Mouse (Mus musculus) C2C12 (cell line): ENCODE data around the gene 1700025G04Rik. TPM values are rescaled to one million over a fixed set of nuclear protein-coding genes. Genes with fewer than 3 reads are reported as not detected.

Experiments used
- H3K27me3 ChIP-seq: one replicate; pipeline ENCODE4 v1.6.1; 2011; ENCODE audit not compliant: control insufficient read depth, insufficient read depth, insufficient read length
- H3K36me3 ChIP-seq: one replicate; pipeline ENCODE4 v1.6.1; 2011; ENCODE audit not compliant: control insufficient read depth, insufficient read depth
- H3K4me3 ChIP-seq: one replicate; pipeline ENCODE4 v1.5.1; 2011; ENCODE audit warnings: mild to moderate bottlenecking, control low read depth; ENCODE audit not compliant: poor library complexity, insufficient read depth, severe bottlenecking
- H3K79me2 ChIP-seq: one replicate; pipeline ENCODE4 v1.6.1; 2011; ENCODE audit not compliant: control insufficient read depth, insufficient read depth
- H3K79me3 ChIP-seq: one replicate; pipeline ENCODE4 v1.6.1; 2011; ENCODE audit warnings: low read depth, control low read depth
- H3ac ChIP-seq: one replicate; pipeline ENCODE3; 2011; ENCODE audit warnings: low read depth; ENCODE audit not compliant: control insufficient read depth, insufficient read length
- CEBPB ChIP-seq: IDR thresholded peaks from one replicate; pipeline ENCODE4 v1.6.1; 2011; ENCODE audit warnings: low read depth, mild to moderate bottlenecking, control low read depth, moderate library complexity
- CTCF ChIP-seq: IDR thresholded peaks from one replicate; pipeline ENCODE4 v1.5.1; 2011; ENCODE audit not compliant: control insufficient read depth, insufficient read depth, insufficient read length
- FOSL1 ChIP-seq: IDR thresholded peaks from one replicate; pipeline ENCODE4 v1.8.0; 2011; ENCODE audit warnings: mild to moderate bottlenecking, low read length; ENCODE audit not compliant: poor library complexity, insufficient read depth, severe bottlenecking
- MAX ChIP-seq: IDR thresholded peaks from one replicate; pipeline ENCODE4 v1.6.1; 2011; ENCODE audit warnings: mild to moderate bottlenecking, control low read depth
- MYOD1 ChIP-seq: IDR thresholded peaks from one replicate; pipeline ENCODE4 v1.6.1; 2011; ENCODE audit warnings: low read depth; ENCODE audit not compliant: control insufficient read depth, insufficient read length
- MYOG ChIP-seq: IDR thresholded peaks from one replicate; pipeline ENCODE4 v1.6.1; 2011; ENCODE audit not compliant: control insufficient read depth, insufficient read length; ENCODE audit errors: extremely low read depth
- USF1 ChIP-seq: IDR thresholded peaks from one replicate; pipeline ENCODE4 v1.6.1; 2011; ENCODE audit warnings: low read depth, mild to moderate bottlenecking, control low read depth, moderate library complexity
- polyA plus RNA-seq: library from polyadenylated mRNA; unstranded; fragments of >200 nt; fragmentation: generic; extraction: Trizol; gene quantifications from one replicate; pipeline ENCODE4 v1.2.1, GENCODE M21; 2012; ENCODE audit warnings: missing spikeins

Gene 1700025G04Rik
- polyA plus RNA-seq, 1 experiment: 2.1 TPM

DNA sequence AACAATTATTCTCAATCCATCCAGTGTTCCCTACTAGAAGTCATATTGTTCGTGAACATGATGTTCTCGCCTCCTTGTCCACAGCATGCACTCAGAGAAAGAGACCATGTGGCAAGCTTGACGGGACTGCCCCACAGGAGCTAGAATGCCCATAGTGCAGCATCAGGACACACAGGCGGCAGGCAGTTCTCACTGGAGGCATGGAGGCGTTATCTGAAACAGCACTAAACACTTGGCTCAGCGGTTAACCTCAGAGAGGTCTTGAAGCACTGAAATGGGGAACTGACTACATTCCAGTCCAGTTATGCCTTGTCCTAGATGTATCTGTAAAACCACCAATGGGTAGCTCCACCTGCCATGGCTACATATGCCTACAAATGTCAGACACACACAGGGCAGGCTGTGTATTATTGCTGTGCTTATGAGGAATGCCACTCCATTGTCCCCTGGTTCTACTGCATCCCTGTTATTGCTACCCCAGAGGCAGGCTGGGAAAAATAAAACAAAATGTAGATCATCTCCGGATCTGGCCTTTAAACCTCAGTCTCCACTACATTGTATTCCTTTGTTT, 74.3 kb downstream of the 1700025G04Rik start:
- no peaks in the 10 kb centered on the region for H3K36me3 ChIP-seq
- H3K79me3 ChIP-seq: no peaks in the 10 kb centered on the region
- no peak overlapping the region for H3K4me3 ChIP-seq
- H3K79me2 ChIP-seq: no peaks in the 10 kb centered on the region
- TF ChIP-seq CTCF: no peak
- no peak for TF ChIP-seq USF1
- TF ChIP-seq FOSL1: no peak
- no peak for TF ChIP-seq MYOG
- TF ChIP-seq MYOD1: no peak
- TF ChIP-seq MAX: no peak
- TF ChIP-seq CEBPB: no peak
- H3K27me3 ChIP-seq: no peaks in the 10 kb centered on the region
- no peak overlapping the region for H3ac ChIP-seq

- Histone ChIP-seq H3K4me3 (no peak overlapping the region), H3K79me3 (no peaks in the 10 kb centered on the region), H3K79me2 (no peaks in the 10 kb centered on the region), H3ac (no peak overlapping the region), H3K36me3 (no peaks in the 10 kb centered on the region), H3K27me3 (no peaks in the 10 kb centered on the region)
- TF ChIP-seq MYOG (no peak), FOSL1 (no peak), CTCF (no peak), MYOD1 (no peak)
Measured at GRCm38 (mm10) chr1:152011741-152012140, 78.2 kb downstream of the 1700025G04Rik start.

- no peaks in the 10 kb centered on the region for H3K79me2 ChIP-seq
- no peak overlapping the region for H3K4me3 ChIP-seq
- no peaks in the 10 kb centered on the region for H3K79me3 ChIP-seq
- H3K27me3 ChIP-seq: no peaks in the 10 kb centered on the region
- H3K36me3 ChIP-seq: no peaks in the 10 kb centered on the region
- no peak for TF ChIP-seq USF1
- TF ChIP-seq MAX: no peak
- TF ChIP-seq CTCF: no peak
- no peak for TF ChIP-seq FOSL1
- TF ChIP-seq CEBPB: no peak
- no peak for TF ChIP-seq MYOD1
- TF ChIP-seq MYOG: no peak
- no peak overlapping the region for H3ac ChIP-seq
Measured at GRCm38 (mm10) chr1:152010251-152010980, 79.5 kb downstream of the 1700025G04Rik start.

DNA sequence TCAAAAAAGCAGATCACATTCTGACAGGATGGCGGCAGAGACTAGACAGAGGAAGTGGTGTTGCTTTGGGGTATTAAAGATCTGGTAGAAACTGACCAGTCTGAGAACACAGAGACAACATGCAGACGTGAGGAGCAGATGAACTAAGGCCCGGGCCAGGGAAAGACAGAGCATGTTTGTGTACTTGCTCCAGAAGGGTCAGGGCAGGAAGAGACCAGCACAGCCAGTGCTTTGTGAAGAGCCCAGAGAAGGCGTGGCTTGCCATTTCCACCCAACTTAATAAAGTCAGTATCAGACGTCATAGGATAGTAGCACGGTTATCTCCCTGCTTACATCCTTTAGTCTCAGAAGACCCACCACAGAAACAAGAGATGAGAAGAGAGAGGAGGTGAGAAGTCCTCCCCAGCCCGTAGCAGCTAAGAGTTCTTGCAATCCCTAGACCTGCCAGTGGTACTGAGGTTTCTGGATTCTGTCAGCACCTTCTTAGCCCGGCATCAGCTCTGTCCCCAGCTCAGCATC, 81.4 kb downstream of the 1700025G04Rik start:
- Histone ChIP-seq H3K79me3 (no peaks in the 10 kb centered on the region), H3K36me3 (no peaks in the 10 kb centered on the region), H3K4me3 (no peak overlapping the region), H3K27me3 (no peaks in the 10 kb centered on the region), H3ac (no peak overlapping the region), H3K79me2 (no peaks in the 10 kb centered on the region)
- TF ChIP-seq USF1: no peak
- TF ChIP-seq CTCF: no peak
- TF ChIP-seq MAX: no peak
- TF ChIP-seq MYOG: no peak
- no peak for TF ChIP-seq CEBPB
- TF ChIP-seq FOSL1: no peak
- TF ChIP-seq MYOD1: no peak

GRCm38 (mm10) chr1:152006529-152006928, 83.4 kb downstream of the 1700025G04Rik start:
- Histone ChIP-seq H3K79me2 (no peaks in the 10 kb centered on the region), H3K36me3 (no peaks in the 10 kb centered on the region), H3K27me3 (no peaks in the 10 kb centered on the region), H3K79me3 (no peaks in the 10 kb centered on the region), H3ac (no peak overlapping the region), H3K4me3 (no peak overlapping the region)
- TF ChIP-seq FOSL1 (no peak), MYOG (no peak), USF1 (no peak), MAX (no peak), MYOD1 (no peak), CTCF (no peak), CEBPB (no peak)
